Mouse (Mus musculus): ENCODE results near the gene Ncapd2.
A peak's percentile ranks its signal among the peaks of the same experiment; 100 is the strongest.
"Not testable (repeated sequence)": the region's sequence is repeated elsewhere in the genome, so short reads cannot be mapped to it uniquely, and the experiment has no call there.

Ncapd2 gene

GRCm38 (mm10) chr6:125163801-125164657, 27.5 kb downstream of the Ncapd2 start:
- no peak for DNase-seq

GRCm38 (mm10) chr6:125162615-125163305, 28.7 kb downstream of the Ncapd2 start:
- not testable (repeated sequence) for DNase-seq

GRCm38 (mm10) chr6:125161971-125162370, 29.5 kb downstream of the Ncapd2 start:
- DNase-seq: peak; percentile 73

GRCm38 (mm10) chr6:125160854-125161760, 30.4 kb downstream of the Ncapd2 start:
- DNase-seq: peak; percentile 52

GRCm38 (mm10) chr6:125160558-125160853, 31.0 kb downstream of the Ncapd2 start:
- no peak for DNase-seq

GRCm38 (mm10) chr6:125159773-125160557, 31.5 kb downstream of the Ncapd2 start:
- no peak for DNase-seq

GRCm38 (mm10) chr6:125158944-125159492, 32.5 kb downstream of the Ncapd2 start:
- DNase-seq: no peak

- no peak for DNase-seq
These were observed 34.4 kb downstream of the Ncapd2 start for GRCm38 (mm10) chr6:125156903-125157614.

- DNase-seq: no peak
These were observed 35.0 kb downstream of the Ncapd2 start for GRCm38 (mm10) chr6:125156491-125156890.

- no peak for DNase-seq
These were observed 36.2 kb downstream of the Ncapd2 start for GRCm38 (mm10) chr6:125155262-125155661.

GRCm38 (mm10) chr6:125154550-125154949, 37.0 kb downstream of the Ncapd2 start:
- DNase-seq: no peak

GRCm38 (mm10) chr6:125153682-125154081, 37.8 kb downstream of the Ncapd2 start:
- no peak for DNase-seq

- no peak for DNase-seq
These were observed 38.5 kb downstream of the Ncapd2 start for GRCm38 (mm10) chr6:125153018-125153389.

- no peak for DNase-seq
These were observed 39.1 kb downstream of the Ncapd2 start for GRCm38 (mm10) chr6:125152212-125153017.

GRCm38 (mm10) chr6:125149569-125149950, 41.9 kb downstream of the Ncapd2 start:
- no peak for DNase-seq

GRCm38 (mm10) chr6:125148926-125149568, 42.5 kb downstream of the Ncapd2 start:
- peak; percentile 61 for DNase-seq

- no peak for DNase-seq
These were observed 43.1 kb downstream of the Ncapd2 start for GRCm38 (mm10) chr6:125148251-125148925.

GRCm38 (mm10) chr6:125147329-125147728, 44.2 kb downstream of the Ncapd2 start:
- DNase-seq: no peak

GRCm38 (mm10) chr6:125146797-125147196, 44.7 kb downstream of the Ncapd2 start:
- DNase-seq: no peak
